Comparison of ENCODE assay signal across 10 mouse cellular contexts in the genomic region with DNA sequence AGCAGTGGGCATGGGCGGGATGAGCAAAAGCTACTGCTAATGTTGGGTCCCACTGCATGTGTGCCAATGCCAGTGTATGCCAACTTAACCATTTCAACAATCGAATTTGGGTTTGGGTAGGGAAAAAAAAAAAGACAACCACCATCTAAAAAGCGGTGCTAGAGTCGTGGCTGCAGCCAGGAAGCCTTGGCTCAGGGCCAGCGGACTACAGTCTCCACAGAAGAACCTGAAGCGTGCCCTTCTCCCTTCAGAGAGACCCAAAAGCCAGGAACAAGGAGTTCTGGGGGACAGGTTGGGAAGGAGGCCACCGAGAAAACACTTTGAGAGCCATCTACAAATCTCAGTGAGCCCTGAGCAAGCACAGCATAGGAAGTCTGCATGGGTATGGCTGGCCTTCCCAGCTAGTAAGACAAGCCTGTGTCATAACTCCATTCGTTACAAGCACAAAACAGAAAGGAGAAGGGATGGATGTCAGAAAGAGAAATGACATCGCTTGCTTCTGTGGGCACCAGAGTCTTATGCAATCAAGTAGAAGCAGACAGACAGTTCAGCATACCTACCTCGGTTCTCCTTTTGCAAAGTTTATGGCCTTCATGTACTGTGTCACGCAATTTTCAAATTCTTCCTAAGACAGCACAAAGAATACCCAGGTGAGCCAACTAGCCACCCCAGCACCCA. TPM values are rescaled to one million over a fixed set of nuclear protein-coding genes. Genes with fewer than 3 reads are reported as not detected.
"Had no signal": no experiment of that assay in that cellular context is flagged by ENCODE, and none has a peak within 500 bp of the region (broad histone marks: within the 10 kb centered on the region; RNA-seq: fewer than 3 reads in every experiment).

No protein-coding gene starts in this region.

- ATAC-seq: midbrain, embryonic 16.5 days had no signal

- DNase-seq: kidney, adult 2 months; lung, adult 2 months; lung, postnatal 10 days; right cerebral cortex, postnatal 14 days; thymus, adult 18-20 months had no signal

RNA-seq across cellular contexts. Expression of gene Cfap46, which starts 1.6 kb away (rescaled TPM):
- total RNA-seq: megakaryocyte-erythroid progenitor cell, adult 5-6 weeks had no signal
- polyA plus RNA-seq: liver, embryonic 11.5 days; liver, embryonic 15.5 days; macrophage had no signal
